Mouse (Mus musculus) adrenal gland, postnatal 0 days (tissue): ENCODE results near the gene Uqcrq. TPM values are rescaled to one million over a fixed set of nuclear protein-coding genes. Genes with fewer than 3 reads are reported as not detected.

Experiments used
- microRNA-seq: library from miRNA; unstranded; fragments of <30 nt; microRNA quantifications from one replicate; pipeline ENCODE4, GENCODE M21; 2016; ENCODE audit warnings: borderline replicate concordance; ENCODE audit not compliant: insufficient number of aligned reads
- polyA plus RNA-seq: library from polyadenylated mRNA; unstranded; fragments of >200 nt; fragmentation: Nextera tagmentation; extraction: Ambion mirVana; gene quantifications from 2 replicates; pipeline ENCODE4 v1.2.1, GENCODE M21; 2015

The Uqcrq gene
- 1,354 and 1,609 TPM in 2 replicates for polyA plus RNA-seq

DNA sequence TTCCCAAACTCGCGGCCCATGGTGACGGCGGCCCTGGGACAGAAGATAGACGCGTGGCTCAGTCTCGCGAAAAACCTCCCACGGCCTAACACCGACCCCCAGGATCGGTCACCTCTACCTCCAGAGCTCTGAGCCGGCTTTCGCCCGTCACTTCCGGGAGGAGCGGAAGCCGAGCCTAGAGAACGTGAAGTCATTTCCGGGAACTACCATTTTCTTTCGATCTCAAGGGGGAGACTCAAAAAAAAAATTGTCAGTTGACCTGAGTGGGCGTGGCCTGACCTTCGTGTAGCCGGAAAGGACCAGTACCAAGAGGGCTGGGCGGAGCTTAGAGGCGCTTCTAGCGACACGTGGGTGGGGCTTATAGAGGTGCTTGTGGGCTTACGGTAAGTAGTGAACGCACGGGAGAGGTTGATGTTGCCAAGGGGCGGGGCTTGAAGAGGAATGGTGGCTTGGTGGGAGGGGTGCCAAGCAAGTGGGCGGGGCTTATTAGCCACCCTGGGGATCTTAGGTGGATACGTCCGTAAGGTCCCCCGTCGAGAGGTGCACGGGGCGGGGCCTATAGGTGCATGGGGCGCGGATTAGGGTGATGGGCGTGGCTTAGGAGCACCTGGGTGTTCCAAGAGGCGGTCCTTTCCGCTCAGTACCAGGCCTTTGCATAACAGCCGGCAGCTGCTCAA is at the start of gene Uqcrq, which contains the start of gene Gdf9:
Gene Uqcrq (minus strand): TSS at position 162 of the 677 bp plus-strand sequence.
Gene Gdf9 (plus strand): TSS at position 354 of the 677 bp plus-strand sequence.

DNA sequence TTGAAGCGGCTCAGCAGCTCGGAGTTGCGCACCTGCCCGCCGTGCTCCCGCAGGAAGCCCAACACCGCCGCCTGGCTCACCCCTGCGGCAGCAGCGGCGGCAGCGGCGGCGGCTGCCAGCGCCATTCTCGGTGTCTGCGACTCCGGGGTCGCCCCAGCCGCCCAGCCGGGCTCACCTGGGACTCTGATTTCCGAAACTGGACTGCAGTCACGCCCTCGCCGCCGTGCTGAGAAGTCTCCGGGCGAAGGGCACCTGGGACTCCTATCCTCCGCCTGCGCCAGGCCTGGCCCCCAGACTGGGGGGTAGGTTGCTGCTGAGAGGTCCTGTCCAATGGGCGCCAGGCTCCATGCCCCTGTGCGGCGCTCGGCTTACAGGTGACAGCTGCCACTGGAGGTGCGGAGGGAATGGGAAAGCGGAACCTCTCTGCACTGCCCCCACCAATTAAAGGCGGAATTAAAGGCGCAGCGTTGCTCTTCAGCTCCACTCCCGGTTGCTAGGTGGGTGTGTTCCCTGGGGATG is 49.2 kb upstream of the Uqcrq start, which contains the start of the genes Gm9945 and Sowaha:
Gene Gm9945 (plus strand): TSS at position 384 of the 519 bp plus-strand sequence.
Gene Sowaha (minus strand): TSS at position 492 of the 519 bp plus-strand sequence.

DNA sequence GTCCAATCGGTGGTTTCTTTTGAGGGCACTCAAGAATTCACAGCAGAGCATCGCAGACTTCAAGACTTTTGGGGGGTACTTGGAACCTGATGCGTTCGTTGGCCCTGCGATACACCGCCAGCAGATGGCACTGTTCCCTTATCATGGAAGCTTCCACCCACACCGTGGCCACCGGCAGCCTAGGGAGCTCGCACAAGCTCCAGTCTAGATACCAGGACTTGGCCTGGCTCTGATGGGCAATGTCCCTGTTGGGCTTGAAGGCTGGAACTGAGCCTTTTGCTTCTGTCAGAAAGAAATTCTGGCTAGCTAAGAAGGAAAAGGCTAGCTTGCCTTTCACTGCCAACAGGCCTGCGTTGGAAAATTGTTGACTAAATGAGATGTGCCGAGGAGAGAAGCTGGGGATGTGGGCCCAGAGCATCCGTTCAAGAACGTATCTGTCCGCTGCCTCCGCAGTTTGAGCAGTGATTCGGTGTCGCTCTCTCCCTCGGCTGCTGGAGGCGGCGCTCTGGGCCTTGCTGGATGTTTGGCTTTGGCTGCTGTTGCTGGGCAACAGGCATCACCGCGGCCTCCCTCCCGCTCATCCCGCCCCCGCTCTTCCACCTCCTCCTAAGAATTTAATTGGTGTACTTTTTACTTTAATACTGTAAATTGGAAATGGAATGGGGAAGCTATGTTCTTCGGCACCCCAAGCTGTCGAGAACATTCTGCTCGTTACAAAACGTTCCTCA is 39.5 kb upstream of the Uqcrq start, which contains the start of gene Gm9837:
Gene Gm9837 (minus strand): TSS at position 512 of the 728 bp plus-strand sequence.

DNA sequence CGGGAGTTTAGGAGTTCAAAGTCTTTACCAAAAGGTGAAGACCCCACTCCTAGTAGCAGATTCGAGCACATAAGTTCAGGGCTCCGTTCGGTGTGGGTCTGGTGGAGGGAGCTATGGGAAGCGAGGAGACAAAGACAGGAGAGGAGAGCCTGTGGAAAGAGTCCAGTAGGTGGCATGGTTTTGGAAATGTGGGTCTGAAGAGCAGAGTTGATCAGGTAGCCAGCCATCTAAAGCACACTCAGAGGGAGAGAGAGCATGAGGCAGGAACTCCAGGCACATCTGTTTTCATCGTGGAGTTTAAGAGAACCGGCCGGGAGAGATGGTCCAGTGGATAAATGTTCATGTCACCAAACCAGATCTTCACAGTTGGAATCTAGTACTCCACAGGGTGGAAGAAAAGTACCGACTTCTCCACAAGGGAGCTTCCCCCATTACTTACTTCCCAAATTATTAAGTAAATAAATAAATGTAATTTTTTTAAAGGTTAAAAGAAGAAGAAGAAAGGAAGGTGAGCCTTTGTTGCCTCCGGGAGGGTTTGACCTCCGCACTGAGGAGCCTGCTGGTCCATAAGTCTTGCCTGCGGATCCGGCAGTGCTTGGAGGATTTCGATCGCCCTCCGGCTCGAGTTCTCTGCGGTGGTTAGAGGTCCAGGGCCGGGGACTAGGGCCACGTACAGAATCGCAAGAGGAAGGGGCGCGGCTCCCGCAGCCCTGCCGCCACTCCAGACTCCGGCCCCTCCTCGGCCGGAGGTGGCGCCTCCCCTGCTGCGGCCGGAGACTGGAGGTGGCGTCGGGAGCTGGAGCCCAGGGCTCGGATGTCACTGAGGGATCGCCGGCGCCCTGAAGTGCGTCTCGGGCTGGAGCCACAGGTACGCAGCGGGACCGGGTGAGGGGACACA is 26.1 kb upstream of the Uqcrq start, which contains the start of the genes Gm10447 and Shroom1:
Gene Gm10447 (minus strand): TSS at position 637 of the 898 bp plus-strand sequence.
Gene Shroom1 (plus strand): TSS at position 732 of the 898 bp plus-strand sequence.

DNA sequence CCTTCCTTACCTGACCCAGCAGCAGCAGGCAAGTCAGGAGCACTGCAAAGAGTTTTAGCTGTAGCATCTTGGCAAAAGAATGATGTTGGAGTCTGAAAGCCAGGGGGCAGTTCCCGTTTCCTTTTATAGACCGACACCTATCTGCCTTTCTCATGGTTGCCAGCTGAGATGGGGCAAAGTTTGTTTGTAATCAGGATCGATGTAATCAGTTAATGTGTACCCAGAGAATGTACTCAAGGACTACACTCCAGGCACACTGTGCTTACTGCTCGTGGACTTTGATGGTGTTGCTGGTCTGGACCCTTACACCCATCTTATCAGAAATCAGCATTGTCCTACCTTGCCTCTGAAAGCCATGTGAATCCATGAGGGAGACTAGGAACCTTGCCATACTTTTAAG is 7.6 kb downstream of the Uqcrq start, which contains the start of gene Leap2:
Gene Leap2 (minus strand): TSS at position 135 of the 400 bp plus-strand sequence.

Small RNA genes within 50 kb of the gene (microRNA-seq; reads per million reads assigned to microRNA genes)
- not detected for gene Mir6920

Other genes starting within 250 kb of the Uqcrq start
- 38.3 and 72.3 TPM in 2 replicates for gene Hspa4, start 130.4 kb downstream of the Uqcrq start, polyA plus RNA-seq
- 16.0 and 16.5 TPM in 2 replicates for gene Zcchc10, start 106.2 kb downstream of the Uqcrq start, polyA plus RNA-seq
- gene Aff4, start 80.0 kb downstream of the Uqcrq start, polyA plus RNA-seq = 27.4 and 49.1 TPM in 2 replicates
- gene Leap2, start 7.7 kb downstream of the Uqcrq start, polyA plus RNA-seq = 5.2 and 5.8 TPM in 2 replicates
- 0.50 and 0.92 TPM in 2 replicates for gene Gdf9, start 192 bp upstream of the Uqcrq start, polyA plus RNA-seq
- 0.38 and 0.47 TPM in 2 replicates for gene Gm10447, start 26.3 kb upstream of the Uqcrq start, polyA plus RNA-seq
- gene Shroom1, start 26.4 kb upstream of the Uqcrq start, polyA plus RNA-seq = 3.2 and 3.6 TPM in 2 replicates
- gene Gm9837, start 39.6 kb upstream of the Uqcrq start, polyA plus RNA-seq = not detected in 2 replicates
- gene Gm9945, start 49.3 kb upstream of the Uqcrq start, polyA plus RNA-seq = not detected in 2 replicates
- 0.49 and 0.81 TPM in 2 replicates for gene Sowaha, start 49.4 kb upstream of the Uqcrq start, polyA plus RNA-seq
- 19.4 and 20.2 TPM in 2 replicates for gene Sept8, start 88.4 kb upstream of the Uqcrq start, polyA plus RNA-seq
- gene Kif3a, start 136.5 kb upstream of the Uqcrq start, polyA plus RNA-seq = 61.3 and 63.0 TPM in 2 replicates
- 0.70 and 1.3 TPM in 2 replicates for gene Il4, start 187.8 kb upstream of the Uqcrq start, polyA plus RNA-seq
- gene Il13, start 203.9 kb upstream of the Uqcrq start, polyA plus RNA-seq = not detected in 2 replicates